Mouse (Mus musculus) heart, adult 8-10 months (tissue): ENCODE measurements around the gene Daxx. TPM values are rescaled to one million over a fixed set of nuclear protein-coding genes. Genes with fewer than 3 reads are reported as not detected.
"Not testable (repeated sequence)": the region's sequence is repeated elsewhere in the genome, so short reads cannot be mapped to it uniquely, and the experiment has no call there.

Experiments
- DNase-seq: peaks from one replicate; pipeline ENCODE4 v3.0.0; 2022; ENCODE audit warnings: low spot score
- total RNA-seq, 4 experiments: library from RNA; stranded (reverse); gene quantifications; 2 replicates each; pipeline ENCODE4 v1.2.4; 2022

The Daxx gene
- total RNA-seq, 4 experiments from 2014 or later: 11.5 to 16.2 (median 13.7) TPM

DNA sequence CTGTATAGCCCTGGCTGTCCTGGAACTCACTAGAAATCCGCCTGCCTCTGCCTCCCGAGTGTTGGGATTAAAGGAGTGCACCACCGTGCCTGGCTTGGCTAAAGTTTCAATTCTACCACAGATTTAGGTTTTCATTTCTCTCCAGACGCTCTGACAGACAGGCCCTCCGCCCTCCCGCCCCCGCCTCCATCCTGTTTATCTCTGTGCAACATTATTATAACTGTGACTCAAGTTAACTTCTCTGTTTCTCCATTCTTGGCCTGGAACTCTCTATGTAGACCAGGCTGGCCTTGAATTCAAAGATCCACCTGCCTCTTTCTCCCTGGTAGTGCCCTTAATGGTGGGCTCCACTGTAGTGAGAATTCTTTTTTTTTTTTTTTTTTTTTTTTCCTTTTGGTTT, 6.7 kb upstream of the Daxx start:
- DNase-seq: no peak

DNA sequence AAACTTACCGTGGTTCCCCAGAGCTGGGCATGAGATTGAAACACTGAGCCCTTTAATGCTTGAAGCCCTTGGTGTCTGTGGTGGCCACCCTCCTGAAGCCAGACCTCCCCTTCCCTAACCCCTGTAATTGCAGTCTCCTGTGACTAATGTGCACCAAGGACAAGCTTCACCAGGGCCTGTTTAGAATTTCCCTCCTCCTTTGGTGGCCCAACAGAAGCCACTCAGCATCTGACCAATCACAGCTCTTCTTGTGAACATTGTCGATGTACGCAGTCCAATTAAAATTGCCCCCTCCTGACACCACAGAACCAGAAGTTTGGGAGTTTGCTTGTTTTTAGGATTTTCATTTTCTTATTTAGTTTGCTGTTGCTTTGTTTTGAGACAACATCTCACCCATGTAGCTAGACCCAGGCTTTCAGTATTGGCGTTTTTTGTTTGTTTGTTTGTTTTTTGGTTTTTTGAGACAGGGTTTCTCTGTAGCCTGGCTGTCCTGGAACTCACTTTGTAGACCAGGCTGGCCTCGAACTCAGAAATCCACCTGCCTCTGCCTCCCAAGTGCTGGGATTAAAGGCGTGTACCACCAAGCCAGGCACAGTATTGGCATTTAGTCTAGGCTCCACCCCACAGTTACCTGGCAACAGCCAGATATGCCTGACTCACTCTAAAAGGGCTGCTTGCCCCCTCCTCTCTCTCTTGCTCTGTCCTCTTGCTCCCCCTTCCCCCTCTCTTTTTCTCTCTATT, 5.1 kb upstream of the Daxx start:
- not testable (repeated sequence) for DNase-seq

DNA sequence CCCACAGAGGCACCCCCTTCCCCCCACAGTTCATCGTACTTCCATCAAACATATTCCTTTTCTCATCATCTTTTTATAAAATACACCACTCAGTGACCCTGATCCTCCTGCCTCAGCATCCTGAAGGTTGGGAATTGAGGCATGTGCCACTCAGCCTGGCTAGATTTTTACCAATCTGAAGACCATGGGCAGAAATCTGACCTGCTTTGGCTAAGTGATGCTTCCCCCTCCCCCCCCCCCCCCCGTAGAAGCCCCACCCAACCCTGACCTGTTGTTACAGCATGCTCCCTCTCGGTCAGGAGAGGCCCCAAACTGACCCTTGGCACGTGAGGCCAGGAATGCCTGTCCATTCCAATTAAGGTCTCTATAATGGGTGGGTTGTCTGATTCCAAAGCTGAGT, 4.4 kb upstream of the Daxx start, which contains the start of gene Platr17:
Gene Platr17, plus strand, starts transcription at position 301 of the 400 bp plus-strand sequence.
- not testable (repeated sequence) for DNase-seq

DNA sequence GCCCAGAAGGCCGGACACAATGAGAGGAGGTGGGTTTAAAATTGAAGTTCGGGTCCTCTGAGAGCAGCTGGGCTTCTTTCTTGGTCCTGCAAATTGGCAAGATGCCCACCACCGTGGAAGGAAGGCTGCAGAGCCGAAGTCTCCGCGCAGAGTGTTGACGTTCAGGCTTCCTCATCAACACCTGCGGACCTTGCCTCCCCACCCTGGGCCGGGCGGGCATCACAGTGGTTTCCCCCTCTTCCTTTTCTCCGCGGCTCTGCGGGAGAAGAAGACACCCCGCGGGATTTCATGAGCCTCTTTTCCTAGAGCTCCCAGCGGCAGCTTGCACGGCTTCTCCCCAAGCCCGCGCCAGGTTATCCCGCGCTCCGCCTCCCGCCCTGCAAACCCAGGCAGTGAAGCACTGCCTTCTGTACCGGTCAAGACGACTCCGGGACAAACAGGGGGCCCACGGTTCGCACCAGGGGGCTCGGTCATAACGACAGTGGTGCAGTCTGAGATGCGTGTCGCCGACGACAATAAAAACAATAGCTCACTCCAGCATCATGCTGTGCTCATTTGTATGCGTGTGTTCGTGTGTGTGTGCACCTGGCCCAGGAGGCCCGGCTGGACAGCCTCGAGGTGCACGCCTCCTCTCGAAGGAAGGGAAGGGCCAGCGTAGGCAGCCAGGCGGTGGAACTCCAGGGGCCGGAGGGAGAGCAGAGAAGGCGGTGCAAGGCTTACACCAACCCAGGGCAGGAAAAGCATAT, 710 bp upstream of the Daxx start:
- DNase-seq: no peak

DNA sequence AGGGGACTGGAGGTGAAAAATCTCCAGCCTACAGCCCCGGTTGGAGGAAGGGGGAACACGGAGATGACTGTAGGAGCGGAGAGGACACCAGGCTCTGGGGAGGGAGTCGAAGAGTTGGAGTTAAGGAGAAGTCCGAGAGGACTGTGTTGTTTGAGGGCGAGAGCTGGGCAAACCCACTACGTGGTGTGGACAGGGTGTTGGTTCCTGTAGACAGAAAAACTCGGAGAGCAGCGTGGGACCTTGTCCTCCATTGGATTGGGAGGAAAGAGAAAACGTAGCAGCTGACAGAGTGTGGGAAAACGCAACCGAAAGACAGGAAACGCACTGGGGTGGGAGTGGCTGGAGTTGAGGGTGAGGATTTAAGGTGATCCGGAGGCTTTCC, 646 bp downstream of the Daxx start:
- DNase-seq: peak; percentile 68

DNA sequence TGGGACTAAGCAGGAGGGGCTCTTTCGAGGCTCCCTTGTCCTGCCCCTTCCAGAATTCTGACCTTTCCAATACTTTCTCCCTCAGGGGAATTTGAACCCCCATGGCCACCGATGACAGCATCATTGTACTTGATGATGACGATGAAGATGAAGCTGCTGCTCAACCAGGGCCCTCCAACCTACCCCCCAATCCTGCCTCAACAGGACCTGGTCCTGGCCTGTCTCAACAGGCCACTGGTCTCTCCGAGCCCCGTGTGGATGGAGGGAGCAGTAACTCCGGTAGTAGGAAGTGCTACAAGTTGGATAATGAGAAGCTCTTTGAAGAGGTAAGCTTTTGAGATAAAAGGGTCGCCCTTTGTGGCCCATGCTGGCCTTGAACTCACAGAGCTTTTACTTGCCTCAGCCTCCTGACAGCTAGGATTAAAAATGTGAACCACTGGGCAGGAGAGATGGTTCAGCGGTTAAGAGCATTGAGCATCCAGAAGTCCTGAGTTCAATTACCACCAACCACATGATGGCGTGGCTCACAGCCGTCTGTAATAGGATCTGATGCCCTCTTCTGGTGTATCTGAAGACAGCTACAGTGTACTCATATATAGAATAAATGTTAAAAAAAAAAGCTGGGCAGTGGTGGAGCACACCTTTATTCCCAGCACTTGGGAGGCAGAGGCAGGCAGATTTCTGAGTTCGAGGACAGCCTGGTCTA, 1.3 kb downstream of the Daxx start:
- DNase-seq: no peak

DNA sequence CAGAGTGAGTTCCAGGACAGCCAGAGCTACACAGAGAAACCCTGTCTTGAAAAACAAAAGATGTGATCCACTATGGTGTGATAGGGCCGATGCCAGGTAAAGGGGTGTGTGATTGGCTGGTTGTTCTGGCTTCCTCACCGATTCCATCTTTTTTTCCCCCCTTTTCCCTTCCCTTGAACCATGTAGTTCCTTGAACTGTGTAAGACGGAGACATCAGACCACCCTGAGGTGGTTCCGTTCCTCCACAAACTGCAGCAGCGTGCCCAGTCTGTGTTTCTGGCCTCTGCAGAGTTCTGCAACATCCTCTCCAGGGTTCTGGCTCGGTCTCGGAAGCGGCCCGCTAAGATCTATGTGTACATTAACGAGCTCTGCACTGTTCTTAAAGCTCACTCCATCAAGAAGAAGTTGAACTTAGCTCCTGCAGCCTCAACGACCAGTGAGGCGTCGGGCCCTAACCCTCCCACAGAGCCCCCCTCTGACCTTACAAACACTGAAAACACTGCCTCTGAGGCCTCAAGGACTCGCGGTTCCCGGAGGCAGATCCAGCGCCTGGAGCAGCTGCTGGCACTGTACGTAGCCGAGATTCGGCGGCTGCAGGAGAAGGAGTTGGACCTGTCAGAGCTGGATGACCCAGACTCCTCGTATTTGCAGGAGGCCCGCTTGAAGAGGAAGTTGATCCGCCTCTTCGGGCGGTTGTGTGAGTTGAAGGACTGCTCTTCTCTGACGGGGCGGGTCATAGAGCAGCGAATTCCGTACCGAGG, 2.0 kb downstream of the Daxx start:
- DNase-seq: no peak

DNA sequence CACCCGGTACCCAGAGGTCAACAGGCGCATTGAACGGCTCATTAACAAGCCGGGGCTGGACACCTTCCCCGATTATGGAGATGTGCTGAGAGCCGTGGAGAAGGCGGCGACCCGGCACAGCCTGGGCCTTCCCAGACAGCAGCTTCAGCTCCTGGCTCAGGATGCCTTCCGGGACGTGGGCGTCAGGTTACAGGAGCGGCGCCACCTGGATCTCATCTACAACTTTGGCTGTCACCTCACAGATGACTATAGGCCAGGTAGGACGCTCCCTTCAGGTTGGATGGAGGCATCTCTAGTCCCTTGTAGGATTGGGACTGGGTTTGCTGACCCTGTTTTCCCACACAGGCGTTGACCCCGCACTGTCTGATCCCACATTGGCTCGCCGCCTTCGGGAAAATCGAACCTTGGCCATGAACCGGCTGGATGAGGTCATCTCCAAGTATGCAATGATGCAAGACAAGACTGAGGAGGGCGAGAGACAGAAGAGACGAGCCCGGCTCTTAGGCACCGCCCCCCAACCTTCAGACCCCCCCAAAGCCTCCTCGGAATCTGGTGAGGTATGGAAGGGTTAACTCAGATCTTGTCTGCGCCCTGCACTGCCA, 2.7 kb downstream of the Daxx start:
- no peak for DNase-seq

DNA sequence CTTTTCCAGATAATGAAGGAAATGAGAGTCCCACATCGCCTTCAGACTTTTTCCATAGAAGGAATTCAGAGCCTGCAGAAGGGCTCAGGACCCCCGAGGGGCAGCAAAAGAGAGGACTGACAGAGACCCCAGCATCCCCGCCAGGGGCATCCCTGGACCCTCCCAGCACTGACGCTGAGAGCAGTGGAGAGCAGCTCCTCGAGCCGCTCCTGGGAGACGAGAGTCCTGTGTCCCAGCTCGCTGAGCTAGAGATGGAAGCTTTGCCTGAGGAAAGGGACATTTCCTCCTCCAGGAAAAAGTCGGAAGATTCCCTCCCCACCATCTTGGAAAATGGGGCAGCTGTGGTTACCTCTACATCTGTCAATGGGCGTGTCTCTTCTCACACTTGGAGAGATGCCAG, 4.0 kb downstream of the Daxx start:
- no peak for DNase-seq

DNA sequence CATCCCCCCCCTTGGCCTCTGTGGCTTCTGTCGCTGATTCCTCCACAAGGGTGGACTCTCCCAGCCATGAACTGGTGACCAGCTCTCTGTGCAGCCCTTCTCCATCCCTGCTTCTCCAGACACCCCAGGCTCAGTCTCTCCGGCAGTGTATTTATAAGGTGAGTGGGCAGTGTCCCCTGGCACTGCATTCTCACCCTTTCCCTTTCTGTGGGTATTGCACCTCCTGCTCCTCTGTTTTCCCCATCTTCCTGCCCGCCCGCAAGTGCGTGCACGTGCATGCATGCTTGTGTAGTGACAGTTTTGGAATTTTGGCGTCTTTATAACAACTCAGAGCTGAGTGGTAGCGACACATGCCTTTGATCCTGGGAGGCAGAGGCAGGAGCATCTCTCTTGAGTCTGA, 4.7 kb downstream of the Daxx start:
- DNase-seq: no peak

DNA sequence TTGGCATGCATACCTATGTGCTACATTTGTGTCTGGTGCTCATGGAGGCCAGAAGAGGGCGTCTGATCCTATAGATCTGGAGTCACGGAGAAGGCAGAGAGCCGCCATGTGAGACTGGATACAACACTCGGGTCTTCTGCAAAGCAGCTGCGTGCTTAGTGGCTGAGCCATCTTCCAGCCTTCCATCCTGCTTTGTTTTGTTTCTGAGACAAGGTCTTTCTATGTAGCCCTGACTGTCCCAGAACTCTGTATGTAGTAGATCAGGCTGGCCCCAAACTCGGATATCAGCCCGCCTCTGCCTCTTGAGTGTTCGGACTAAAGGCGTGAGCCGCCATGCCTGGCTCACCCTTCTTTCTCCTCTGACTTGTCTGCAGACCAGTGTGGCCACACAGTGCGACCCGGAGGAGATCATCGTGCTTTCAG, 5.8 kb downstream of the Daxx start:
- no peak for DNase-seq

DNA sequence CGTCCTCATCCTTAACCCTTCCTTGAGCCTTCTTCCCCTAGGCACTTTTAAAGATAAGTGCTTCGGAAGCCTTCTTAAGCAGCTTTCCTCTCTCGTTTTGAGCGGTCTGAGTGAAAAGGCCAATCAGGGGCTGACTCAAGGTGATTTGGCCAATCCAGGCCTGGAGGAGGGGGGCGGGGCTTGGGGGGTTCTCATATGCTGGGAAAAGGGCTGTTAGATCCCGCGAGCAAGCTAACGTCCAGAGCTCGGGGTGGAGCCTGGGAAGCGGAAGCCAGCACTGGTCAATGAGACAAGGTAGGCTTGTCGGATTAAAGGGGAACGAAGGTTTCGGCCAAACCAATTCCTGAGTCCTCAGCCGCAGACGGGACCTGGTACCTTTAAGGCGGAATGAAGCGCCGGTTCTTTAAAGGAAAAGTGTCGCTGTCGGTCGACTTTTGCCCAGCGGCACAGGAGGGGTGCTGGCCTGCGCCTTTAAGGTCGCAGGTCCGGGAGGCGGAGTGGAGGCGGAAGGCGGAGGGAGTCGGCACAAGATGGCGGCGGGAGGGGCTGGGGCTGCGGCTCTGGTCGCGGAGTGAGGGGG, 6.5 kb downstream of the Daxx start, which contains the start of the genes Tapbp and Zbtb22:
Gene Tapbp, plus strand, starts transcription at position 229 of the 580 bp plus-strand sequence.
Gene Zbtb22, plus strand, starts transcription at position 234 of the 580 bp plus-strand sequence.
- DNase-seq: peak; percentile 98

DNA sequence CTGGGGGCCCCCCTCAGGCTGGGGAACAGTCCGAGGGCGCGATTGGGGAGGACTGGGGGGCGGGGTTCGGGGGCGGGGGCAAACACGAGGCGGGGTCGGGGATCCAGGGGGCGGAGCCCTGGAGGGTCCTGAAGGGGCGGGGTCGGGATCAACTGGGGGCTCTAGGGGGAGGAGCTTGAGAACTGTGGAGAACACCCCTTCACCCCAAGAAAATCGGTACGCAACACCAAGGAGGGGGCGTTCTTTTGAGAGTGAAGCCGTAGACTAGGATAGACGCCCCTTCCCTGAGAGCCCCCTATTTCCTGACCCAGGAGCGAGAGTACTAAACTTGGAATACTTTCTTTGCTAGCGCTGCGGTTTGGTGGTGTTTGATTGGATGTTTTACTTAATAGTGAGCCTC, 7.1 kb downstream of the Daxx start:
- no peak for DNase-seq

DNA sequence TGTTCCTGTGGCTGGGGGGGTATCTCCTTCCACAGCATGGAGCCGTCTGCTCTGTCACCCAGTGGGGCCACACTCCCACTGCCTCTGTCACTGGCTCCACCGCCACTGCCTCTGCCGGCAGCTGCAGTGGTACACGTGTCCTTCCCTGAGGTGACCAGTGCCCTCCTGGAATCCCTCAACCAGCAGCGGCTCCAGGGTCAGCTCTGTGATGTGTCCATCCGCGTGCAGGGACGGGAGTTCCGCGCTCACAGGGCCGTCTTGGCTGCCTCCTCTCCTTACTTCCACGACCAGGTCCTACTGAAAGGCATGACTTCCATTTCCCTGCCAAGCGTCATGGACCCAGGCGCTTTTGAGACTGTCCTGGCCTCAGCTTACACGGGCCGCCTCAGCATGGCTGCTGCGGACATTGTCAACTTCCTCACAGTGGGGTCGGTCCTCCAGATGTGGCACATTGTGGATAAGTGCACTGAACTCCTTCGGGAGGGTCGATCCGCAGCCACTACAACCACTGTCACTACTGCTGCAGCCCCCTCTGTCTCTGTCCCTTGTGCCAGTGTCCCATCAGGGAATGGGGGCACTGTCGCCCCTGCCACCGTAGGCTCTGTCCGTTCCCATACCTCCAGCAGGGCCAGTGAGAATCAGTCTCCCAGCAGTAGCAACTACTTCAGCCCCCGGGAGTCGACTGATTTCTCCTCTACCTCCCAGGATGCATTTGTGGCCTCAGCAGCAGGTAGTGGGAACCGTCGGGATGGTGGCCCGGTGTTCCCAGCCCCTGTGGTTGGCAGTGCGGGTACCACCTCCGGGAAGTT, 7.8 kb downstream of the Daxx start:
- no peak for DNase-seq

DNA sequence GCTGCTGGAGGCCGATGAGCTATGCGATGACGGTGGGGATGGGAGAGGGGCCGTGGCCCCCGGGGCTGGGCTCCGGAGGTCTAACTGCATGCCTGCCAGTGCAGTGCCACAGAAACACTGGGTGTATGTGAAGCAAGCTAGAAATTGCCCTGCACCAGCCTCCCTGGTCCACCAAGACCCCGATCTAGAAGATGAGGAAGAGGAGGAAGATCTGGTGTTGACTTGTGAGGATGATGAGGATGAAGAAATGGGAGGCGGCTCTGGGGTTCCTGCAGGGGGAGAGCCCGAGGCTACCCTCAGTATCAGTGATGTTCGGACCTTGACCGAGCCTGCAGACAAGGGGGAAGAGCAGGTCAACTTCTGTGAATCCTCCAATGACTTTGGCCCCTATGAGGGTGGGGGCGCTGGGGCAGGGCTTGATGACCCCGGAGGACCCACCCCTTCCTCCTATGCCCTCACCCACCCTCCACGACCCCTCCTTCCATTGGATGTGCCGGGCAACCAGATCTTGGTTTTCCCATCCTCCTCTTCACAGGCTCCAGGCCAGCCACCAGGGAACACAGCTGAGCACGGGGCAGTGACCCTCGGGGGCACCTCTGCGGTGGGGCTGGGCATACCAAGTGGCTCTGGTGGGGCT, 8.6 kb downstream of the Daxx start:
- no peak for DNase-seq

DNA sequence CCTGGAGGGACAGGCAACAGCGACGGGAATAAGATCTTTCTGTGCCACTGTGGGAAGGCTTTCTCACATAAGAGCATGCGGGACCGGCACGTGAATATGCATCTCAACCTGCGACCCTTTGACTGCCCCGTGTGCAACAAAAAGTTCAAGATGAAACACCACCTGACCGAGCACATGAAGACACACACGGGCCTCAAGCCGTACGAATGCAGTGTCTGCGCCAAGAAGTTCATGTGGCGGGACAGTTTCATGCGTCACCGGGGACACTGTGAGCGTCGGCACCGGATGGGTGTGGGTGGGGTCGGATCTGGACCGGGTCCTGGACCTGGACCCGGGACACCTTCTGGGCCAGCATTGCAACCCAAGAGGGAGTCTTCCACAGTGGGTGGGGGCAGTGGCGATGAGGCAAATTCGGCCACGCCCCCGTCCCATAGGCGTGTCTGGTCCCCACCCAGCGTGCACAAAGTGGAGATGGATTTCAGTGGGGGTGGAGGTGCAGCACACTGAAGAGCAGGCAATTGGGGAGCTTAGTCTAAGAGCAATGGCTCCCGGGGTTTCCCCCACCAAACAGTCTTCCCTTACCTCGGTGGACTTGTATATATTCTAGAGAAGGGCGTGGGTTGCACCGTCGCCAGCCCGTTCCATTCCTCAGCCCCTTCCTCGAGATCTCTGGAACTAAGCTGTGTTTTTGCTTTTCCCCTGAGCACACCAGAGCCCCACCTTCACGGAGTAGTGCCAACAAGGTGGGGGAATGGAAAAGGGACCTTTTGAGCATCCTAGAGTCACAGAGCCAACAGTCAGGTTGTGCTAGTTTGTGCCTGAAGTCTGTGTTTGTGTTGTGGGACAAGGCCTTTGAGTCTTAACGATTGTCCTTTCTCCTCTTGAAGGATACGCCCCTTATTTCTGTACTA, 9.3 kb downstream of the Daxx start:
- DNase-seq: peak; percentile 44

DNA sequence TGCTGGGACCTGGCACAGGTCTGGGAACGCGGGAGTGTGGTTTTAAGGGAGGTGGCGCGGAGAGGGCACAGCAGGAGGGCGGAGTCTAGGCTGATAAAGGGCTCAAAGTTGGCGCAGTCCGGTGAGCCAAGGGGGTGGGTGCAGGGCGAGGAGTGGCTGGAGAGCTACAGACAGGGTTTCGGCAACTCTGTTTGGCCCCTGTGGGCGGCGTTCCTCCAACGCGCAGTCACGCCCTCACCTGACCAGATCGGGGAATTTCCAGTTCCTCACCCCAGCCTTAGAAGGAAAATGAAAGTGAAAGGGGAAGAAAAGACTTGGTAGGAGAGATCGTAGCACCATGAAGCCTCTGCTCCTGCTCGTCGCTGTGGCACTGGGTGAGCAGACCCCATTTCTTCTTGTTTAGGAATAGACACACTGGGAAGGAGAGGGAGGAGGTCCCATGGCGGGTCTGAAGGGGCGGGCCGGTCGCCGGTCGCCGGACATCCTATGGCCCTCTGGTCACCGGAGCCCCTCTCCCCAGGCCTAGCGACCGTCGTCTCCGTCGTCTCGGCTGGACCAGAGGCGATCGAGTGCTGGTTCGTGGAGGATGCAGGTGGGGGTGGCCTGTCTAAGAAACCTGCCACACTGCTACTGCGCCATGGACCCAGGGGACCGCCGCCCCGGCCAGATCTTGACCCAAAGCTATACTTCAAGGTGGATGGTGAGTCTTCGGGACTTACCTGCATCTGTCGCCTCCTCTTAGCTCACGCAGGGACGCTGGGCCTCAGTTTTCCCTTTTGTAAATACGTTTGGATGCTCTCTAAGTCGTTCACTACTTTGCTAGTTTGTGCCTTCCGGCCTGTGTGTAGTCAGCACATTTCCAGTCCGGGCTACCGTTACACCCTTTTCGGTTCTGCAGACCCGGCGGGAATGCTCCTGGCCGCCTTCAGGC, 10.4 kb downstream of the Daxx start:
- DNase-seq: peak; percentile 86
